Mouse (Mus musculus) adrenal gland, postnatal 25 days (tissue): ENCODE results near the gene Arfgef3. TPM values are rescaled to one million over a fixed set of nuclear protein-coding genes. Genes with fewer than 3 reads are reported as not detected.
"Not testable (repeated sequence)": the region's sequence is repeated elsewhere in the genome, so short reads cannot be mapped to it uniquely, and the experiment has no call there.

Experiments used
- DNase-seq: peaks from one replicate; pipeline ENCODE4 v3.0.0; 2021; ENCODE audit warnings: mixed read lengths
- total RNA-seq: library from RNA; stranded (reverse); gene quantifications from 2 replicates; pipeline ENCODE4 v1.2.3, GENCODE M21; 2021

The Arfgef3 gene
- total RNA-seq, 1 experiment from 2014 or later: 5.8 TPM

DNA sequence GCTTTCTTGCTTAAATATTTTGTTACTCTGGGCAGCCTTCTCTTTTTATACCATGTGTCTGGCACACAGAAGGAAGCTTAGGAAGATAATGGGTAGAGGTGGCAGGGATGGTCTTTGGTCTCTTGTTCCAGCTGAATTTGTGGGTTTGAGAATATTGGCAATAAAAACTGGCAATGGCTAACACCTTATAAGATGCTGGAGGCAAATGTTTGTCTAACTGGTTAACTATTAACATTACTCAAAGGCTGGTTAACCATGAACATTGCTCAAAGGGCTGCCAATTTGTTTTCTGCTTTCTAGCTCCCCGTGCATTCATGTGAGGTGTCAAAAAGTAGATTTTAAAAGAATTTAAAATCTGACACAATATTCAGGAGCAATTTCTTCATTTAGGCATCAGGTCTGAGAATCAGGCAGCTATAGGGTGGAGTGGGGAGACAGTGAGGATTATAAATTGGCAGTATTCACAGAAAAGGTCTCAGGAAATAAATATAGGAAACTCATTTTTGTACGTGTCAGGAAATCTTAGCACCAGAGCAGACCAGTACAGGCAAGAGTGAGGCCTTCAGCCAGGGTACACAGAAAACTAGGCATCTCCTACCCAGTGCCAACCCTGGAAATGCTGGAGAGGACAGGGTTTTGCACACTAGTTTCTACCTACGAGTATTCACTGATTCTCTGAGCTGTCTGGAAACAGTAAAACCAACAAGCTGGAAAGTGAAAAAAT, 62.9 kb downstream of the Arfgef3 start:
- no peak for DNase-seq

DNA sequence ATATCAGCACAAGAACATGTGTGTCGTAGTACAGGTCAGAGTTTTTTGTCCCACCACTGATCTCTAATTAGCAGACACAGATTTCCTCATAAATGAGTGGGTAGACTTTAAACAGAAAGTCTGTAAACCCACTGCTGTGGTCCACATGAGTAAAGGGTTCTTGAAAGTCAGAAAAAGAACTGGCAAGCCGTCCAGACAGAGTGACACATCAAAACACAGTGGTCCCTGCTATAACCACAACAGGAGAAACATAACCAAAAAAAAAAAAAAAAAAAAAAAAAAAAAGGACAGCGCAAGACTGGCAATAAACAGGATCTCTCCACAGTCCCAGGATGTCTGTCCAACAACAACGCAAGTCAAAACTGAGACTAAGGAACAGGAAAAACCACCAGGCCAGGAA, 64.9 kb downstream of the Arfgef3 start:
- DNase-seq: no peak

DNA sequence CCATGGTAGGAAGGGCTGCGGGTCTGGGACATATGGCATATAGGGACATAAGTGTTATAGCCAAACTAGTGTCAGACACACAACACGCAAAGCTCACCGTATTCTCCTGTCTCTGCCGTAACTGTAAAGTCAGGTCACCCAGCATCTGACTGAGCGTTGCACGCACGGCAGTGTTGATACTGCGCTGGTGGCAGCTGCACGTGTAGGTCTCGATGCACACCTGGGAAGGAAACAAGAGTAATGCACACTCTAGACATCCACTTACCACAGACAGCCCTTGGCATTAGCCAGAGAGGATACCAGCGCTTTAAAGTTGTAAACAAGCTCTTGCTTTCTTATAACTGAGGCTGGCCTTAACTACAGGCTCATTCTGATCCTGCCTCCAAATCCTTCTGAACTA, 79.0 kb downstream of the Arfgef3 start:
- no peak for DNase-seq

DNA sequence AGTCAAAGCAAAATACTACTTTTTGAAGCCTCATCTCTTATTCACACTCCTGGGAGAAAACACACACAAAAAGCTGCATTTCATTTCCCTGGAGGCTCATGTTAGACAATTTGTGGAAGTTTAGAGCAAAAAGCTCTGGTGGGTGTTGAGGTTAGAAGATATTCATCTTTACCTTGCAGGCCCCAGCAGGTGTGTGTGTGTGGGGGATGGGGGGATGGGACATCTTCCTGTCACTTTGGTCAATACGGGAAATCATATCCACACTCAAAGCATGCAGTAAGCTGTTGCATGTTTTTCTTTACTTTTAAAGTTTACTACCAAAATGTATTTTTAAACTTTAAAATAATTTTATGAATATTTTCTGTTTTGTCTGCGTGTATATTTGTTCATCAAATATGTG, 79.7 kb downstream of the Arfgef3 start:
- no peak for DNase-seq

DNA sequence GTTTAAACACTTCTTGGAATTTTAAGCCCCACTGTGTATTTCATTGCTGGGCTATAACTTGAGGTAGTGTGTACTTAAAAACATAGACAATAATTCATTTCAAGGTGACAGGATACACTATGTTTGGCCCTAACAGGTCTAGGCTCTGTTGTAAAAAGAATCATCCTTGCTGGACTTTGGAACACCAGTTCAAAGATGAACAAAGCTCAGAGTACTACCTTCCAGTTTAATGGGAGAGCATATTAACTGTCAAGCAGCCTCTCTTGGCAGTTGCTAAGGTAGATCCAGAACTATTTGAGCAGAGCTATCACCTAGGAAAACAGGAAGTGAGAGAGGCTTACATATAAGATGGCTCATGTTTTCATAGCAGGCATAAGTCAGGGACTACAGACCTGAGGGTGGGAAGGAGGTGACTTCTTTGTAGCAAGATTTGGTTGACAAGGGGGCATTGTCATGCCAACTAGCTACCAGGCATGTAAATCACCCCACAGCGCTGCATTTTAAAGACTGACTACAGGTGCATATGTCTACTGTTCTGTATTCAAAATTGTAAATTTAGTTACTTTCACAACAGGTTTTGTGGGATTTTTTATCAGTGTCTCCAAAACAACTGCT, 82.0 kb downstream of the Arfgef3 start:
- DNase-seq: no peak

DNA sequence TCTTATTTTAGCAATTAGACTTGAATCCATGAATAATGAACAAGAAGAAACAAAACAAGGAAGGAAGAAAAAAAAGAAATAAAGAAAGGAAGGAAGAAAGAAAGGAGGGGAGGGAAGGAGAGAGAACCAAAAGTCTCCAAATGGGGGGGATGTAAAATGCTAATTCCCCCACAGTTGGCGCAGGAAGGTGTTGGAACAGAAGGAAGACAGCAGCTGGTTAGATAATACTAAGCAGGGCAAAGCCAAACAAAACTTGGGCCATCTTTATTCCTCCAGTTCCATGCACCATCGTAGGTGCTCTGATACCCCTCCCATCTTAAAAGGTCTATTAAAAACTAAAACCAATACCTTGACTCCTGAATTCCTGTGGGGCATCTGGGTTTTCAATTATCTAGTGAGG, 82.8 kb downstream of the Arfgef3 start:
- no peak for DNase-seq

DNA sequence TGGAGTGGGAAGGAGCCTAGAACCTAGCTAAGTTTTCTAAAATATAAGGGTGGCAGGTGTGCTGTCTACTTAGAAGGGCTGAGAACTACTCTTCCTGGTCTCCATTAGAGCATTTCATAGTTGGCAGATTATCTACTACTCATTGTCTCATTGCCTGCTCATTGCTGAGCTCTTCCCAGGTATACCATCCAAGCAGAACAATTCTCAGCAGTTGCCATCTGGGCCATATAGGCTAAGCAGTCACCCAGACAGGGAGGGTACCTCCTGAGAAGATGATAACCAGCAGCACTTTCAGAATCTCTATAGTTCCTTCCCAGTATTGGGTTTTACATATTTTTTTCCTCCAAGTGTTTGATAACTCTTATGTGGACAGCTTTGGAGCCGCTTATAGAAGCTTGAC, 86.2 kb downstream of the Arfgef3 start:
- no peak for DNase-seq

DNA sequence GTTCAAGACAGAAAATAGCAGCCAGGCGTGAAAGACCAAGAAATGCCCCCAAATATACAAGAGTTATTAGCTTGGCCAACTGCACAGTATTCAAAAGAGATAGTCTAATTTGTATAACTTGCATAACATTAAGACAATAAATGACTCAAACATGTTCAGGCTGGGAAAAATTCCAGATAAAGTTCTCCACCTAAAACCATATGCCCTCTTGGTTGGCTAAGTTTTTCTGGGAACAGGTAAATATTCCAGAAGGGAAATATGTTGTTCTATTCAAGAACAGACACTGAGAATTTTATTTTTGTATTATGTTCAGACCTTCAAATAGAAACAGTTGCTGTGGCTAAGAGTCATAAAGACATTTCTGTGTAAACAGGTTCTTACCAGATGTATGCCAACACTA, 96.7 kb downstream of the Arfgef3 start:
- DNase-seq: no peak

DNA sequence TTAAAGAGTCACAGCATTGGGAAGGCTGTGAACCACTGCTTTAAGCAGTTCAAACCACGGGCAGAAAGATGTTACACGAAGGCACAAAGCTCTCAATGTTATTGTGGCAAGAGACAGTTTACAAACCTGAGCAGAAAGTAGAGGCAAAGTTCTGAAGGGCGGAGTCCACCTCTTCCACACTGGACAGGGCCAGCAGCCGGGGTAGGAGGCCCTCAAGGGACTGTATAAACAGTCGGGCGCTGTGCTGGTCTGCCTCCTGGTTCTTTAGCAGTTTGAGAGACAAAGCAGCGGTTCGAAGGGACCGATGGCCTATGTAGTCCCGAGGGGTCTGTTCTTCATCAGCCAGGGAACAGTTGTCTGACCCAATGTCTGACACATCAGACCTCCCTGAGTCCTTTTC, 97.7 kb downstream of the Arfgef3 start:
- DNase-seq: no peak

DNA sequence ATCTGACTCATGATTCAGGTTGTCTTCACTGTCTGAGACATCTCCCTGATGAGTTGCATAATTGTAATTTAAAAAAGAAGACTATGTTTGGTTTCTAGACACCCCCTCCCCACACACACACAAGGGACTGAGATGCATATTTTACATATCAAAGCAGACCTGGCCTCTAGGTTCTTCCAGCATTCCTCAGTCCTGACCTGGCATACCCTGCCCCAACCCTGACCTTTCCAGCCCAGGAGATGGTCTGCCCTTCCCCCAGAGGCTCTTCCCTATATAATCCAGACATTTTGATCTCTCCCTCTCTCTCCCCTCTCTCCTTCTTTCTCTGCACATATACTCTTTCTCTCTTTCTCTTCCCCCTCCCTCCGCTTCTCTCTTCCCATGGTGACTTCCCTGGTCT, 99.4 kb downstream of the Arfgef3 start:
- DNase-seq: no peak

DNA sequence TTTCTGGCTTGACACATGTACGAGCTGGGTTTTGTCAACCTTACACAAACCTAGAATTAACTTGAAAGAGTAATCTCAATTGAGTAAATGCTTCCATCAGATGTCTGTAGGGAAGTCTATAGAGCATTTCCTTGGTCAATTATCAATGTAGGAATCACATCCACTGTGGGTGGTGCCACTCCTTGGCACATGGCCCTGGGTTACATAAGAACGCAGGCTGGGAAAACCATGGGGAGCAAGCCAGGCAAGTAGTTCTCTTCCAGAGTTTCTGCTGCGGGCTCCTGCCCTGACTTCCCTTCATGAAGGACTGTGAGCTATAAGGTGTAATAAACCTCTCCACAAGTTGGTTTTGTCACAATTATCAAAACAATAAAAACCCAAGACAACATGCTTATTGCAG, 100.2 kb downstream of the Arfgef3 start:
- DNase-seq: no peak

DNA sequence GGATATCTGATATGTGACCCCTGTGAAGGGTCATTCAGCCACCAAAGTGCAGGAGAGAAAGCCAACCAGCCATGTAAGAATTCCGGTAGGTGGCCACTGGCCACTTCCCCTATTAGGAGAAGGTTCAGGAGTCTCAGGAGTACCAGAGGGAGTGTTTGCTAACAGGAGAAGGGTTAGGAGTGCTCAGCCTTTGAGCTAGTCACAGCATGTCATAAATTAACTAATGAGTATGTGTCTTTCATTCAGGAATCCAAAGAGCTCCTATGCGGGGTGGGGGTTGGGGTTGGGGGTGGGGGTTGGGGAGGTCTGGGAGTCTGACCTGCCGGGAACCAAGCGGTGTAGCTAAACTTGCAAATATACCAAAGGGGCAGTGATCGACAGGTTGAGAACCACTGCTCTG, 100.9 kb downstream of the Arfgef3 start:
- no peak for DNase-seq

DNA sequence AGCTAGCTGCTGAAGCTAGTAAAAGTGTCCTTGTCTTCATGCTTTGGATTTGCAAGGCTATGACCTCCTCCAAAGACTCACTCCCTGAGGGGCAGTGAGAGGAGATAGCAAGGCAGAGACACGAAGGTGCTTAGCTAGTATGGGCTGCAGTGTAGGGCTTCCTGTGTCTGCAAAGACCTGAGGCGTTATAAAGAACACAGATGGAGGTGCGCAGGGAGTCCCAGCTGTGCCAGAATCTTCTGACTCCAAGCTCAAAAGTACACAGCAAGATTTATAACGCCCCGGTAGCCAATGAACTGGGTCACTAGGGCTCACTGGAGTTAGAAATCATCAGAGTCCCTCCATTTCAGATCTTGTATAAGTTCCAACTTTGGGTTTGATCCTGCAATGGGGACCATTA, 103.2 kb downstream of the Arfgef3 start:
- no peak for DNase-seq

DNA sequence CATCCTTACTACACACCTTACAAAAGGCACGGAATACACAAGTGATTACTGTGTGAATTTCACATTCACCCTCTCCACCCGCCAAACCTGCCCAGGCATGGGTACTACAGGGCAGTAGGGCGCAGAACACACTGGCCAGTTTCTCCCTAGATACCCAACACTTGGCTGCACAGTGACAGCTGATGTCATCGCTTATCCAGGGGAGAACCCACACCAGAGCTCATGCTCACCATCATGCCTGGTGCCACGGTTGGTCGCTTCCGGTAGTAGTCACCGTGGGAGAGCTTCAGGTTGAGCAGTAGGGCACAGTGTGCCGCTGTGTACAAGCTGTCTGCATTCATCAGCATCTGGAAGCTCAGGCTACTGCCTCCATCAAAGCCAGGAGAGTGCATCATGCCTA, 108.3 kb downstream of the Arfgef3 start:
- no peak for DNase-seq

DNA sequence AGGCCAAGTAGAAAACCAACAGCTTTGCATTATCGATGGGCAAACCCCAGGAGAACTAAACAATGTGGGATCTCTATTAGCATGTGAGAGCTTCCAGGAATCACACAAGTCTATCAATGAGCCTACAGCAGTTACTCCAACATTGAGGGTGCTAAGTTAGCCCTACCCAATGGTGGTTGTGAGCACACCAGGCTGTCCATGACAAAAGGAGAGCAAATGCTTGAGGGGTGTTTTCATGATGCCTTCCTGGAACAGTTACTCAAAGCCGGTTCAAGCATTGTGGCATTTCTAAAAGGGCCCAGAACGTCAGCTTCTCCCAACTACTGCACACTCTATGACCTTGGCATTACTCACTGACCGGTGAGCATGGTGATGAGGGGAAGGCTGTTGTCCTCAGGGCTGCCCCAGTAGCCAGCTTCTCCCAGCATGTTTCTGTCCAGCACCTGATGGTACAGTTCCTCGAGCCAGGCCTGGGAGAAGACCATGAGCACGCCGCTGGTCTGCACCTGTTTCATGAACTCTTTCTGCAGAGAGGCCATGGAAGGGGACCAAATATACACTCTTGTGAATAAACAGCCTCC, 109.3 kb downstream of the Arfgef3 start:
- no peak for DNase-seq

DNA sequence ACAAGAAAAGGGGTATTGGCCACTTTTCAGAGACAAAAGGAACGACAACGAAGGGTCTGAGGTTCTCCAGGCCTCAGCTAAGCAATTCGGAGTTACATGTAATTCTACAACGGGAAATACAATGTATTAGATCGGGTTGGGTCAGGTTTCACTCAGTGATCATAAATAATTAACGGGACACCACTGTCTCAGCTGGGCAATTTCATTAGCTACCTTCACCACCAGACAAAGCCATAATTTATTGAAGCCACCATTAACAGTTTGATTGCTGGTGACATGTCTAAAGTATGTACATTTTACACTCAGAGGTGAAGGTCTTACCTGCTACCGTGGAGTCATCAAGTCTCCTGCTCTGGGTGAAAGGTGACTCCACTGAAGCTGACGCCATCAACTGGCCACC, 113.3 kb downstream of the Arfgef3 start:
- DNase-seq: no peak

DNA sequence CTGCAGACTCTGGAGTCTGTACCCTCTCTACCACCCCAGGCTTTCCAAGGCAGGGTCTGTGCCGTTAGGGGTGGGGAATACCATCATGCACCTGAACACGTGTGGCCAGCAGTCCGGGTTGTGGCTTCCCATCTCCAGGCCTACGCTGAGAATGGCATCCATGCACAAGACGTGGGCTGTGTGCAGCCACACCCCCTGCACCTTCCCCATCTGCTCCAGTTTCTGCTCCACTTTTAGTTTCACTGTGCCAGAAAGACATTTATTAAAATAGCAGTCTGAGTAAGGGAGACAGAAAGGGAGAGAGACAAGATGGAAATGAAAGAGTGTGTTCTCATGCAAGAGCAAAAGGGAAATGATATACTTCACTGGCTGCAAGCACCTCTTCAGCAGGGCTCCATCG, 116.2 kb downstream of the Arfgef3 start:
- no peak for DNase-seq

DNA sequence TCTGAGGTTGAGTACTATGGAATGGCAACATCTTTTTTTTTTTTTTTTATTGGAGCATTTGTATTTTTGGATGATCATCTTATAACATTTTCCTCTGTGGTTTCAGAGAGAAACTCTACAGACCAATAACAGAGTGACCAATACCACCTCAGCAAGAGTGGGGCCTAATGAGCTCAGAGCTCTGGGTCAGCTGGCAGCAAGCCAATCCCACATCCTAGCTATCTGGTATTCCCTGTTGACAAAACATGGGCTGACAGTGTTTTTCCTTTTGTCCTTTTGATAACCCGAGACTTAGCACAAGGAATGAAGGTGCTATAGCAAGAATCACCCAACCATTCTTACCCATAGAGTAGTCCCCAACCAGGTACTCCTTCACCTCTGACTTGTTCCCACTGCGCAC, 131.0 kb downstream of the Arfgef3 start:
- DNase-seq: no peak

DNA sequence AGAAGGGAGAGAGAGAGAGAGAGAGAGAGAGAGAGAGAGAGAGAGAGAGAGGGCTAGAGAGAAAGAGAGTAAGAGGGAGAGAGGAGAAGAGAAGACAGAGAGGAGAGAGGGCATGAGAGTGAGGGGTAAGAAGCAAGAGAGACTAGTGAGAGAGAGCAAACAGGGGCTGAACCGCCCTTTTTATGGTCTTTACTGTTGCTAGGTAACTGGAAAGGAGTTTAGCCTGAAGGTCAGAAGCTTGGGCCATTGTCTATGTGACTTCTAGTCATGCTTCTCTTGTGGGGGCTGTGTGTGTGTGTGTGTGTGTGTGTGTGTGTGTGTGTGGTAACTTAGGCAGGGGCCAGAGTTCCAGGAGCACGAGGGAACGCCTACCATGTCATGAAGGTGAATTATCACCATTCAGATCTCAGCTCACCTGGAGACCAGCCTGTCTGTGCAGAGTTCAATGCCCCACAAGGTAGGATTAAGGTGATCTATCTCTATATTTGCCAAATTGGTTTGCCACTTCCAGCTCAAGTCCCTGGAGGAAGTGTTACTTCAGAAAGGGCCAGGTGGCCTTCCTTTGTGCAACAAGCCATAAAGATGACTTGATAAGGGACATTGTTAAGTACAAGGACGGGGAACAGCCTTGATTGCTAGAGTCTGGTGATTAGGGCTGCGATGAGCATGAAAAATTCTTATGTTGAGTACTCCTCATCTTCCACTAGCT, 138.8 kb downstream of the Arfgef3 start:
- not testable (repeated sequence) for DNase-seq

DNA sequence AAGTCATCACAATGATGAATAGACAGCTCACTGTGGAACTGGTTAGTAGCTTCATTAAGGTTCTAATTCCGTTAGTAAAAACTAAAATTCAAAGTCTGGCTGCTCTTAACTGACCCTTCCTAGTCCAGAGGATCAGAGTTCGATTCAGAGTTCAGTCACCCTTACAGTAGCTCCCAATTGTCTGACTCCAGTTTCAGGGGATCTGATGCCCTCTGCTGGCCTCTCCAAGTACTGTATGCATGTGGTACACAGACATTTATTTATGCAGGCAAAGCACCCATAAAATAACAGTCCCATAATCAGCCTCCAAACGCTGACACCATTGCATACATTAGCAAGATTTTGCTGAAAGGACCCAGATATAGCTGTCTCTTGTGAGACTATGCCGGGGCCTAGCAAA, 141.7 kb downstream of the Arfgef3 start:
- peak; percentile 77 for DNase-seq

DNA sequence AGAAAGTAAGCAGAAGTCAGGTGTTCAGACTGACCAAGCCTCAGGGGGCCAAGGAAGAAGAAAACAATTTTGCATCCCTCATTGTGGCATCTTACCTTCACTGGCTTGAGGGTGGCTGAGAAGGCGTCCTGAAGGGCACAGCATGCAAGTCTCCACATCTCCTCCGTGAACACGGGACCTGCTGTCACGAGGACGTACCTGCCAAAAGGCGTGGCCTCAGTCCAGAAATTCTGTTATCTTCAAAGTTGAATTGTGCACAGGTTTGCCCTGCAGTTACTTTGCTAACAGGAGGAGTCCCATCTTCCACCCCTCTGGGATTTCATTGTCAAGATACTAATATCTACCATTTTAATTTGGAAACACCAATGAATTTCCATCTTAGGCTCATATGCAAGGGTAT, 146.1 kb downstream of the Arfgef3 start:
- no peak for DNase-seq

DNA sequence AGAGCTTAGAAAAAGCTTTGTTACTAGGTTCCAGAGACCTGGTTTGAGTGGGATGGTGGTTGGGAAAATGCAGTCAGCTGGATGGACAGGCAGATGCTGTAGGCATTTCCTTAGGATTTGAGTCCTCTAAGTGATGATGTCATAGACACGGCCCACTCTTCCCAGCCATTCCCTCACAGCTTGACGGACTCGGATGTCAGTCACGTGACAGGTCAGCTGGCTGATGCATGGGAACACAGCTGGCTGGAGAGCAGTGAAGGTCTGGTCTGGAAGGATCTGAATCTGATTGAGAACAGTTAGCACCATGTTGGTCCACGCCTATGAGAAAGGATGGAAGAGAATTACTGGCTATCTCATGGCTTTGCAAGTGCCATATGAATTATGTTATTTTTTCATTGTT, 154.3 kb downstream of the Arfgef3 start:
- DNase-seq: no peak

DNA sequence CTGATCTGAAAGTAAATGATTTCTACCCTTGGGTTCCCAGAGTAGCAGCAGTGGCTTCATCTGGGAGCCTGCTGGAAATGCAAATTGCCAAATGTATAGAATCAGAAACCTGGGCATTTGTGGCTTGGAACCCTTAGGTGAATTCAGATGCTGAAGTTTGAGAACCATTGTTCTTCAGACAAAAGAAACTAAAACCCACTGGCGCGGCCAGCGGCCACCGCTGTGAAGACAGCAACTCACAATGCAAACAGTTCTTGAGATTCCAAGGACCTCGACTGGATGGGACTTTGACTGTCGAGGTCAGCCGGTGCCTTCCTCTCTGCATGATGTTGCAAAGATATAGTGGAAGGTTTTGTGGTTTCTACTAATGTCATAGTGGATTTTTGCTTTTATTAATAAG, 159.6 kb downstream of the Arfgef3 start:
- no peak for DNase-seq
